Mouse (Mus musculus): ENCODE data around the gene Slc25a39. TPM values are rescaled to one million over a fixed set of nuclear protein-coding genes. Genes with fewer than 3 reads are reported as not detected.

Slc25a39 gene
- total and polyA plus RNA-seq, 3 experiments: 108 to 226 (median 199) TPM

- no peak; the same call in 1 of the 2 replicates for TF ChIP-seq CHD1 (IDR thresholded peaks at IDR 0.05; ENCODE audit: low read depth, low read length)
- TF ChIP-seq ZC3H11A (IDR thresholded peaks at IDR 0.05; ENCODE audit: low read depth, low read length): no peak
- peak; percentile 66; the same call in 1 of the 2 replicates for TF ChIP-seq SIN3A (IDR thresholded peaks at IDR 0.05; ENCODE audit: low read length)
- no peak for TF ChIP-seq ZMIZ1 (IDR thresholded peaks at IDR 0.05; ENCODE audit: low read depth, low read length)
- no peak for TF ChIP-seq HCFC1 (IDR thresholded peaks at IDR 0.05; ENCODE audit: low read depth, low read length)
- peak; percentile 70 for TF ChIP-seq MXI1 (IDR thresholded peaks at IDR 0.05; ENCODE audit: low read depth, low read length)
These were observed 21.6 kb downstream of the Slc25a39 start (continued) for GRCm38 (mm10) chr11:102386121-102386520.

- Histone ChIP-seq H3K27ac (ENCODE audit: insufficient read depth, low read depth) (peak overlapping the region; percentile 65), H3K27me3 (replicated peaks) (peaks cover 17% of the 10 kb centered on the region), H3K4me1 (ENCODE audit: control insufficient read depth in 1 of 2, insufficient read depth in 2 of 2) (peaks cover 31 to 47% of the 10 kb centered on the region in 2 experiments), H3K36me3 (replicated peaks in 1 of 2; ENCODE audit: control insufficient read depth in 1 of 2, insufficient read depth in 1 of 2, low read length in 1 of 2) (no peaks in the 10 kb centered on the region), H3K9ac (ENCODE audit: insufficient read depth, low read depth) (0 out of 2 replicates have a peak overlapping the region, but pooled peaks have one; percentile 2), H3K4me3 (replicated peaks in 1 of 3; ENCODE audit: low read depth in 2 of 3, low read length in 2 of 3, poor library complexity in 1 of 3) (no peak overlapping the region), H3K79me2 (replicated peaks; ENCODE audit: control insufficient read depth, extremely low read depth, insufficient read depth, poor library complexity, severe bottlenecking) (no peaks in the 10 kb centered on the region), H3K4me2 (ENCODE audit: insufficient read depth, low read depth, poor library complexity, severe bottlenecking) (peak overlapping the region; percentile 79), H3K9me3 (replicated peaks; ENCODE audit: low read length) (no peaks in the 10 kb centered on the region)
- peak; percentile 44 for DNase-seq (ENCODE audit: extremely low read depth)
- TF ChIP-seq UBTF (IDR thresholded peaks at IDR 0.05; ENCODE audit: low read depth, low read length) (no peak), CTCF (conservative IDR thresholded peaks at IDR 0.05 in 1 of 2, IDR thresholded peaks at IDR 0.05 in 1 of 2; ENCODE audit: low read depth in 2 of 2, low read length in 2 of 2) (no peak), ETS1 (conservative IDR thresholded peaks at IDR 0.05; ENCODE audit: low read depth, low read length) (peak; percentile 55), ZC3H11A (IDR thresholded peaks at IDR 0.05; ENCODE audit: low read depth, low read length) (no peak)
- in situ Hi-C loops (cut with MboI; ENCODE audit: low pct_ligation_motif_present, low pct_unique_long_range_greater_than_20kb, low sequenced_read_pairs): no loop called here
- dilution Hi-C loops (cut with MboI; ENCODE audit: extremely low pct_ligation_motif_present, extremely low pct_unique_long_range_greater_than_20kb, low sequenced_read_pairs): no loop called here
These were observed 22.7 kb downstream of the Slc25a39 start for GRCm38 (mm10) chr11:102385075-102385474.

- Histone ChIP-seq H3K4me3 (replicated peaks in 1 of 3; ENCODE audit: low read depth in 2 of 3, low read length in 2 of 3, poor library complexity in 1 of 3) (no peak overlapping the region), H3K4me2 (ENCODE audit: insufficient read depth, low read depth, poor library complexity, severe bottlenecking) (peak overlapping the region; percentile 79), H3K9me3 (replicated peaks; ENCODE audit: low read length) (peaks cover under 1% of the 10 kb centered on the region), H3K36me3 (replicated peaks in 1 of 2; ENCODE audit: control insufficient read depth in 1 of 2, insufficient read depth in 1 of 2, low read length in 1 of 2) (no peaks in the 10 kb centered on the region), H3K27ac (ENCODE audit: insufficient read depth, low read depth) (peak overlapping the region; percentile 65; the same call in 1 of the 2 replicates), H3K27me3 (replicated peaks) (peaks cover 14% of the 10 kb centered on the region), H3K9ac (ENCODE audit: insufficient read depth, low read depth) (no peak overlapping the region), H3K4me1 (ENCODE audit: control insufficient read depth in 1 of 2, insufficient read depth in 2 of 2) (peaks cover 31 to 47% of the 10 kb centered on the region in 2 experiments), H3K79me2 (replicated peaks; ENCODE audit: control insufficient read depth, extremely low read depth, insufficient read depth, poor library complexity, severe bottlenecking) (no peaks in the 10 kb centered on the region)
- TF ChIP-seq MAZ (IDR thresholded peaks at IDR 0.05; ENCODE audit: low read depth, low read length) (no peak), TCF12 (IDR thresholded peaks at IDR 0.05; ENCODE audit: low read depth, low read length) (peak; percentile 47; the same call in 1 of the 2 replicates), USF1 (IDR thresholded peaks at IDR 0.05; ENCODE audit: low read depth, low read length) (no peak), SIN3A (IDR thresholded peaks at IDR 0.05; ENCODE audit: low read length) (no peak), MEF2A (IDR thresholded peaks at IDR 0.05; ENCODE audit: borderline replicate concordance, low read depth, low read length) (peak; percentile 74), JUND (conservative IDR thresholded peaks at IDR 0.05; ENCODE audit: low read depth, low read length) (no peak), ZNF384 (IDR thresholded peaks at IDR 0.05; ENCODE audit: low read depth, low read length) (peak; percentile 74), BHLHE40 (IDR thresholded peaks at IDR 0.05; ENCODE audit: low read depth, low read length) (peak; percentile 41; the same call in 1 of the 2 replicates), HCFC1 (IDR thresholded peaks at IDR 0.05; ENCODE audit: low read depth, low read length) (no peak), IRF4 (IDR thresholded peaks at IDR 0.05; ENCODE audit: low read depth, low read length) (peak; percentile 91)
- dilution Hi-C loops (cut with MboI; ENCODE audit: extremely low pct_ligation_motif_present, extremely low pct_unique_long_range_greater_than_20kb, low sequenced_read_pairs): no loop called here
- DNase-seq (ENCODE audit: extremely low read depth): no peak
- in situ Hi-C loops (cut with MboI; ENCODE audit: low pct_ligation_motif_present, low pct_unique_long_range_greater_than_20kb, low sequenced_read_pairs): no loop called here
These were observed 23.3 kb downstream of the Slc25a39 start for GRCm38 (mm10) chr11:102384418-102384817.

All from CH12.LX (cell line).